Mouse (Mus musculus) gastrocnemius, postnatal 36 days (tissue): ENCODE measurements around the gene Mgat5b. TPM values are rescaled to one million over a fixed set of nuclear protein-coding genes. Genes with fewer than 3 reads are reported as not detected.

ENCODE experiments used
- DNase-seq, 2 experiments: peaks; one replicate each; pipeline ENCODE4 v3.0.0; 2022
- intact Hi-C: fragments of 180-260 bp; cut with DNase I; formaldehyde crosslinking; loops from one replicate; pipeline ENCODE4 v1.15.1; 2025
- total RNA-seq, 2 experiments: library from RNA; stranded (reverse); gene quantifications; 2 replicates each; pipeline ENCODE4 v1.2.3; 2021

Gene Mgat5b
- total RNA-seq, 2 experiments from 2014 or later = not detected

DNA sequence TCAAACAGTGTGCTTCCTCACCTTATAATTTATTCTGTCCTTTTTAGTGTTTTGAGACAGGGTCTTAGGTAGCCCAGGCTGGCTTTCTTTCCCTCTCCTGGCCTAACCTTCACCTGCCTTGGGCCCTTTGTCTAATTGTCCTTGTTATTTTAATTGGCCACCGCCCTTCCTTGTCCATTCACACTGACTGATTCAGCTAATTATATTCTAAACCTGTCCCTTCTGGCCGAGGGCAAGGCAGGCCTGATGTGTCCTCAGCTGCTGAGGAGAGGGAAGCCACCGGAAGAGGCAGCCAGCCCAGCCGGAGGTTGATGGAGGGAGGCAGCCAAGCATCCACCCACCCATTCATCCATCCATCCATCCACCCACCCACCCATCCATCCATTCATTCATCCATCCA, 52.2 kb downstream of the Mgat5b start:
- intact Hi-C loops = no loop called here

DNA sequence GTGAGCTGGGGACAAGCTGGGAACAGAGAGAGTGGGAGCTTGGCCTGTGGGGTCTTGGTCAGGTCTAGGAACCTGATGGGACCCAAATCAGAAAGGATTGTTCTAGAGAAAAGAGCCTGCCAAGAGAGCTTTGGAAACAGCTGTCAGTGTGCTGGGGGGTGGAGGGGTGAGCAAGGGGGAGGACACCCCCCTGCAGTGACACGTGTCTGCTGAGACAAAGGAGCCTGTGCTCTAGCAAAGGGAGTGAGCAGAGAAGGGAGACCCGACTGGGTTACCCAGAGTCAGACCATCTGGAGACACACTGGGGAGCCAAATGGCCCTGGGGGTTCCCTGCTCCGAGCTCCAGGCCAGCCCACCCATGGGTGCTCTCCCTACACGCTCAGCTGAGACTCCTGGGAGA, 54.2 kb downstream of the Mgat5b start:
- DNase-seq = no peak
- intact Hi-C loops = no loop called here

More for the DNA sequence above, 52.2 kb downstream of the Mgat5b start:
- no peak for DNase-seq

DNA sequence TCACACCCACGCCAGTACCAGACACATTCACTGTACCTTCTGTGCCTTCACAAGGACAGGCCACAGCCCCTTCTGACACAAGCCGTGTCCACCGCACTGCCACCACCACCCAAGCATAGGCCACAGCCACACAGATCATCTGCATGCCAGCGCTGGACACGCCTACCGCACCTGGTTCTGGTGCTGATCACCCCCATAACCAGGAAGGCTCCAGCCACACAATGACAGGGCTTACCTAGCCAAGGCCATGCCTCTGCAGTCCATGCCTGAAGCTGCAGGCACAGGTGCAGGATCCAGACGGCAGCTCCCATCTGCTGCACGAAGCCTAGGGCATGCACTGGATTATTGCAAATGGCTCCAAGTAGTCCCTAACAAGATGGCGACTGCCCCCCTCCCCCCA, 54.8 kb downstream of the Mgat5b start:
- intact Hi-C loops = no loop called here
- no peak for DNase-seq

DNA sequence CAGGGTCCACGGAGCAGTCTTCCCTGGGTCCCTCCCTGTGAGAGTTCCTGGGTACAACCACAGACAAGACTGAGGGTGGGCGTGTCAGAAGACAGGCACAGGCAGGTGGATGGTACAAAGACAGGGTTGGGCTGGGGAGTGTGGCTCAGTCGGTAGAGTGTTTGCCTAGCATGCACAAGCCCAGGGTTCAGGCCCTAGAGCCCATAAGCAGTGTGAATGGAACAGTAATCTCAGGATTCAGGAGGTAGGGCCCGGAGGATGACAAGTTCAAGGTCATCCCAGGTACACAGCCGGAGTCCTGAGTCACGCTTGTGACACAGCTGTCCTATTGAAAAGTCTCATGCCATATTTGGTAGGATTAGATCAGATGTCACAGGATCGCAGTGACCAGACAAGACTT, 55.7 kb downstream of the Mgat5b start:
- intact Hi-C loops = no loop called here
- no peak for DNase-seq

DNA sequence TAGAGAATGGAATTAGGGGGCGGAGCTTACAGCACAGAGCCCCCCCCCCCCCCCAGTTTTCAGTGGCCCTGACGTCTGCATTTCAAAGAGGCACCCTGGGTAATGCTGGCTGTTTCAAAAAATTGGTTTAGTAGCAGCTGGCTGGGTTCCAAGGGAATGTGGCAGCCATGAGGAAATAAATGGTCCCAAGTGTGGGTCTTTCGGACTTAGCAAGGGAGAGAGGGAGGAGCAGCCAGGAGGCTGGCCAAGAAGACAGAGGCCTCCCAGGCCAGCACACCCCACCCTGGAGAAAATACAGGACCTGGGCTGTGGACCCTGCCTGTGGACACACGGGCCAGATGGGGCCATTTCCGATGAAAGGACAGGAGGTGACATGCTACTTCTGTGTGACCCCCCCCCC, 61.6 kb downstream of the Mgat5b start:
- intact Hi-C loops = no loop called here
- DNase-seq = no peak

DNA sequence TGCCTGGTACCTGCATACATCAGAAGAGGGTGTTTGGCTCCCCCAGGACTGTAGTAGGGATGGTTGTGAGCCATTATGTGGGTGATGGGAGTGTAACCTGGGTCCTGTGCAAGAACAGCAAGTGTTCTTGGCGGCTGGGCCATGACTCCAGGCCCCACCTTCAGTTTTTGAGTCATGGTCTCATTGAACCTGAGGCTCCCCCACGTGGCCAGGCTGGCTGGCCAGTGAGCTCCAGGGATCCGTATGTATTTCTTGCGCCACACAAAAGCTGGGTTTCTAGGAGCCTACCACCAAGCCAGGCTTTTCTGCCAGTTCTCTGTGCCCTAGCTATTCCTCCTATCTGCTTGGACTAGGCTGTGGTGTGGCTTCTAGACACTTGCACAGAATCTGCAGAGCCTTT, 63.9 kb downstream of the Mgat5b start:
- intact Hi-C loops = no loop called here
- DNase-seq = no peak

DNA sequence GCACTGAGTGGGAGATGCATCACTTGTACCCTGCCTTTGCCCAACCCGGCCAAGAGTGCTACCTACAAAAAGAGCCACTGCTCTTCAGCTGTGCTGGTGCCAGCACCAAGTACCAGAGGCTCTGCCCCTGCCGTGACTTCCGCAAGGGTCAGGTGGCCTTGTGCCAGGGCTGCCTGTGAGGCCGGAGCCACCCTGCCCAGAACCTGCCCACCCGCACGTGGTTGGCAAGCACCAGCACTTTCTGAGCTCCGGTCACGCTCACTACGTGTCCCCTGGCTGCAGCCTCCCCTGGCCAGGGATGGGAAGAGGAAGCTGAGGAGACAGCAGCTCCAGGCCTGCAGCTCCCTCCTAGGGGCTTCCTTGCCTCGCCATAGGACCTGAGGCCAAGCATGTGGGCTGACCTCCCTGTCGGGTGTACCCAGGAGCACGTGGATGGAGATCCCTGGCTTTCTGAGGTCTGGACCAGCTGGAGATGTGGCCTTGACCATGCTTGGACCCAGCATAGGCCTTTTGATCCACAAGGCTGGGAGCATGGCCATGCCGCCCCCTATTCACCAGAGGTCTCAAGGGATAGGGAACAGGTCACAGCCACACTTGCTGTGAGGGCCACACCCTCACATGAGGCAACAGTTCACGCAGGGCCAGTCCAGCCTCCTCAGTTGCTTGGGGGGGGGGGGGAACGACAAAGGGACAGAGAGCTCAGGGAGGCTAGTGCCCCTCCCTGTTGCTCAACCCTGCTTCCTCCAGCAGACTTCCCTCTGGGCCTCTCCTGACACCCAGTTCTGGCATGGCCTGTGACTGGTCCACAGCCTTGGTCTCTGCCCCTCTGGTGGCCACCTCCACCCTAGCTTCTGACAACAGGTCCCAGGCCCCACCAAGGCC, 67.1 kb downstream of the Mgat5b start:
- intact Hi-C loops = no loop called here
- DNase-seq = peak in 1 of 2 experiments; percentile 19

DNA sequence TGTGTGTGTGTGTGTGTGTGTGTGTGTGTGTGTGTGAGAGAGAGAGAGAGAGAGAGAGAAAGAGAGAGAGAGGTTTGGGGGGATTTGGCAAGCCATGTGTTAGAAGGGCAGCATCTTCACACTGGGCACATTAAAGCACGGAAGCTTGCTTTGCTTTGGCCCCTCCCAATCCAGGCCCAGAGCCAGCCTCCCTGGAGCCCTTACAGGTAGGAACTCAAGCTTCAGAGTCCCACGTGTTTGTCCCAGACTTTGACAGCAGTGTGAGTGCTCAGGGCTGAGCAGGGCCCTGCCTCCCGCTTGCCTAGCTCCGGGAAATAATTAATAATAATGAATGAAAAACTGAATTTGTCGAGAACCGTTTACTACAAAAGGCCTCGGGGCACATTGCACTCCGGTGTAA, 69.5 kb downstream of the Mgat5b start:
- intact Hi-C loops = no loop called here

DNA sequence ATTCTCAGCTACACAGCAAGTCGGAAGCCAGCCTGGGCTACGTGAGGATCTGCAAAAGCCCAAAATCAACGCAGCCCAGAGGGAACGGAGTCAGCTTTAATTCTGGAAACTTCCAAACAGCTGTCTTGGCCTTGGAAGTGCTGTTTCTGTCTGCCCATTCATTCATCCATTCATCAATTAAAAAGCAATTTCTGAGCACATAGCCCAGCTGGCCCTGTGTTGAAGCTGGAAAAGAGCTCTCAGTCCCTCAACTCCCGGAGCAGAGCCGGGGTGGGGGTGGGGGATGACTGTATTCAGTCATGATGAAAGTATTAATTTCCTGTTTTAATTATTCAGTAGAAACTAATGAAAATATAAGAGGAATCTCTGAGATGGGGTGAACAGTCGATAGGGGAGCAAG, 71.6 kb downstream of the Mgat5b start:
- DNase-seq = no peak
- intact Hi-C loops = no loop called here

More for the DNA sequence above, 69.5 kb downstream of the Mgat5b start:
- DNase-seq = no peak

DNA sequence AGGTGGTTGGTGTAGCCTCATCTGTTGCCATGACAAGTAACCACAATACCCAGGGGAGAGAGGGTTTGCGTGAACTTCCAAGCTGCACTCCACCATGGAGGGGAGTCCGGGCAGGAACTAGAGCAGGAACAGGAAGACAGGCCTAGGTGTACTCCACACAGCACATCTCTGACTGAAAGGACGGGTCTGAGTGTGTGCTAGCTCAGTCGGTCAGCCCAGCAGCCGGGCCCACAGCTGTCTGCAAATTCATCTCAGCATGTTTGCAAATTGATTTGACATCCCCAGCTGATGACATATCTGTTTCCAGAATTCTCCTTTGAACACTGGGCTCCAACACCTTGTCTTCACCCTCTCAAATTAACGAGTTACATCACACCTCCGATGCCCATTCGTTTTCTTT, 72.7 kb downstream of the Mgat5b start:
- intact Hi-C loops = no loop called here
- no peak for DNase-seq

DNA sequence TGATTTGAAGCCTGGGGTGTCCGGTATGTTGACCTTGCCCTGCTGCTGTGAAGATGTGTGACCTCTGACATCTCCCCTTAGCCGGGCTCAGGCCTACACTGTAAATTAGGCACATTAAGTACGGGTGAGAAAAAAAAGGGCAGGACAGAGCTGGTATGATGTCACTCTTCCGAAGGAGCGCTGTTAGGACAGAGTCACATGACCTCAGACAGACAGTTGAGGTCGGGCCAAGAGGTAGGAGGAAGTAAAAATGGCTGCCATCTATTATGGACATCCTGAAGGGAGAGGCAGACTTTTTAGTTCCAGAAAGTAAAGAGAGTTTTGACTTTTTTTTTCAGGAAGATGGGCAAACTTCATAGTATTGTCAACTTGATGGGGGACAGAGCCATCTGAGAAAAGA, 73.3 kb downstream of the Mgat5b start:
- intact Hi-C loops = no loop called here
- DNase-seq = no peak

DNA sequence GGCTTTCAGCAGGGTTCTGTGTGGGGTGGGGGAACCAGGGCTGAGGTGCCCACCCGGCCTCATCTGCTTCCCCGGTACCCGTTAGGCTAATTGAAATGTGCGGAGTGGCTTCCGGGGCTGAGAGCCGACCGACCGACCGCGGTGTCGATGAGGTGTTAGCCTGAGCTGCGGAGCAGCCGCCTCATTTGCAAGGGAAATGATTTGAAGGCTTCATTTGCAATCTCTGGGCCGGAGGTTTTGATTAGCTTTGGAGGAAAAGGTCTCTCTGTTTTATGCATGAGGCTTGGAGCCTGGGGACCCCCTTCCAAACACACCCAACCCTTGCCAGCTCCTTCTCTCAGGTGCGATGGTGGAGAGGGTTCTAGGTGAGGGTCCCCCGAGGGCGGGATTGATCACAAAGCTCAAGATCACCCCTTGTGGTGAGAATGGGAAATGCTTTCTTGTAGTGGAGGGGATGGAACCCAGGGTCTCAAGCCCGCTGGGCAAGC, 75.5 kb downstream of the Mgat5b start:
- intact Hi-C loops = loop anchor here (1.0 kb wide), 1 partner anchor 76 kb away; the partner anchor contains the start of gene Mgat5b
- DNase-seq = no peak

DNA sequence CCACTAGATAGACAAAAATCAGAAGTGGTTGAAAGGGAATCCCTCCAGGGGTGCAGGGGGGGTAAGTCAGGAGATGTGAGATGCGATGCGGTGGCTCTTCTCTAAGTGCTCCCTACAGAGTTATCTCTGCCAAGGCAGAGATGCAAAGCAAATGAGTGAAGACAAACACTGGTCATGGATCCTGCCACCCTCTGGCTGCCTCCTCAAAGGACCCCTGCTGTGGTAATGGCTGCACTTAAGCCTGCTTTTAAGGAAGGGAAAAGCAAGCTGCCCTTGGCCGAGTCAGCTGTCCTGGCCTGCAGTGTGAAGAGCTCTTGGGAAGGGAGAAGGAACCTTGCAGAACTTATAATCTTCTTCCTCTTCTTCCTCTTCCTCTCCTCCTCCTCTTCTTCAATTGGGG, 78.3 kb downstream of the Mgat5b start:
- DNase-seq = no peak
- intact Hi-C loops = no loop called here

DNA sequence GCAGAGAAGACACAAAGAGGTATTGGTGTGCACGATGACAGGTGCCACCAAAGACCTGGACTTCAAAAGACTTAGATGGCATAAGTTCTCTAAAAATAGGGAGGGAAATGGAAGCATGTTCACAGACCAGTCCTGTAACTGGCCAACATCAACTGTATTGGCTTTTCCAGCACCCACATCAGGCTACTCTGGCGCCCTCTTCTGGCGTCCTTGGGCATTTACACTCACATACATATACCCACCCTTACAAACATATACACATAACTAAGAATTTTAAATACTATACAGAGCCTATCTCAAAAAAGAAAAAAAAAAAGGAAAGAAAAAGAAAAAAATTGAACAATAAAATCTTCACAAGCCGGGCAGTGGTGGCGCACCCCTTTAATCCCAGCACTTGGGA, 80.3 kb downstream of the Mgat5b start:
- no peak for DNase-seq
- intact Hi-C loops = no loop called here

DNA sequence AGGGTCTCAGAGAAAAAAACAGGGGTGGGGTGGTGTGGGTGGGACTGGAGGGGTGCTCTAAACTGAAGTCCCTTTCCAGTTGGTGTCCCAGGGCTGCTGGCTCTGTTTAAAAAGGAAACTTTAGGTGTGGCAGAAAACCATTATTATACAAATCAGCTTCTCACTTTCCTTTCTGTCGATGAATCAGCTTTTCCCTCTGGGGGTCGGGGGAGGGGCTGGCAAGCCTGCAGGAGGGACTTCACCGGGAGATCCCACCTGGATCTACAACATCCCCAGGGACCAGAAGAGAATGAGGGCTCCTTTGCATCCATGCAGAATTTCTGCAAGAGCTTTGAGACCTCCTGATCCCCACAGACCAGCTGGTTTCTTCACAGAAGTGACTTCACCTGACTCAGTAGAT, 81.6 kb downstream of the Mgat5b start:
- no peak for DNase-seq
- intact Hi-C loops = no loop called here

DNA sequence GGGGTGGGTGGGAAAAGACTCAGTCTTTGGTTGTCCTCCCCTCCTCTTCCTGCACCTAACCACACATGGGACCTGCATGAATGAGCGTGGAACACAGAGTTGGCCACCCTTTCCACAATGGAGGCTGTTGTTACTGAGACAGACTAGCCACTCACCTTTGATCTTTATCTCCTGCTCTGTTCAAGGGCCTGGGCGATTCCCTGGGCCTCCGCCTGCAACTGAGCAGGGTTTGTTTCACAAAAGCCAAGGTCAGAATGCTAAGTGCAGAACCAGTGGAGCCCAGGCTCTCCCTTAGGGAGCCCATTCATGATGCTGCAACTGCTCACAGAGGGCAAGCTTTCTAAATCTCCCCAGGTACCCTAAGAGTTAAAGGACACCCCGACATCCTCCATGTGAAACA, 83.1 kb downstream of the Mgat5b start:
- DNase-seq = no peak
- intact Hi-C loops = no loop called here

DNA sequence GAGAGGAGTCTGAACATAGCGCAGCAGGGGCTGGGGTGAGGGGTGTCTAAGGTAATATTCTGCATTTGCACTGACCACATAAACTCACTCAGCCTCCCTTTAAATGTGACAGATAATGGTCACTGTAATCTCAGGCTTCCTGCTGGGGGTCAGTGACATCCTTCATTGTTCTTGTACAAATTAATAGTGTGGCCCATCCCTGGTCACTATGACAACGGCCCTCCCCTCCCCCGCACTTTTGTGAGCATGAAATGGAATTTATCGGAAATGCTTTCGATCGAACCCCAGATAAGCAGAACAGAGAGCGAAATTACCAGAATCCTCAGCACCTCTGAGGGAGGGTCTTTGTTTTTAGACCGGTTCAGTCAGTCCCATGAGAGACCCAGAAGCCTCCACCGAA, 84.8 kb downstream of the Mgat5b start:
- DNase-seq = no peak
- intact Hi-C loops = no loop called here

DNA sequence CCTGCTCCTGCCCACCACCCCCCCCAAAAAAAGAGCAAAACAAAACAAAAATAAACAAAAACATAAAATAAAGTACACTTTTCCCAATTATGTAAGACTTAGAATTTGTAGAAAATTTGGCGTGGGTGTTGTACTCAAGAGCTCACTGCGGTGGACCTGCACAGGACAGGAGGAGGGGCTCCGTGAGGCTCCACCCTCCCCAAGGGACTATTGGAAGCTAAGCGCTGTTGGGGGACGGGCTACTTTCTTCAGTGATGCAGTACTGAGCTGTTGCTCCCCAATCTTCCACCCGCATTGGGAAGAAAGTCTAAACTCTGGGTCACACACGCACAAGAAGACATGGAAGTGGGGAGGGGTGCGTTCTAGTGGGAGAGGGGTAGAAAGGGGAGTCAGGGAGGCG, 85.6 kb downstream of the Mgat5b start:
- no peak for DNase-seq
- intact Hi-C loops = no loop called here

DNA sequence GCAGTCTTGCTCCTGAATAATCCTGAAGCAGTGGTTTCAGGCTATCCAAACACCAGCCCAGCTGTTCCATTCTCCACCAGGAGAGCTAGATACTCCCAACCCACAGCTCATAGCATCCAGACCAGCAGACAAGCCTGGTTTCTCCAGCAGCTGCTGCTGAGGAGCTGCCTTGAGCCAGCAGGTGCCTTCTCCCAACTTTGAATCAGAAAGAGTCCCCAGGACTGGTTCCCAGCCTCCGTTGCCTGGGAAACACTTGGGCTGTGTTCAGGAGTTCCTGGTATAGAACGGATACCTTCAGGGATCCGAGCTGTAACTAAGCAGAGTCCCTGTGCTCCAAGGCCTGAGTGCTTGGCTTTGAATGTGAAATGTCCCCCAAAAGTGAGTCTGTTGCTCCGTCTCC, 98.8 kb downstream of the Mgat5b start:
- DNase-seq = no peak
- intact Hi-C loops = no loop called here

DNA sequence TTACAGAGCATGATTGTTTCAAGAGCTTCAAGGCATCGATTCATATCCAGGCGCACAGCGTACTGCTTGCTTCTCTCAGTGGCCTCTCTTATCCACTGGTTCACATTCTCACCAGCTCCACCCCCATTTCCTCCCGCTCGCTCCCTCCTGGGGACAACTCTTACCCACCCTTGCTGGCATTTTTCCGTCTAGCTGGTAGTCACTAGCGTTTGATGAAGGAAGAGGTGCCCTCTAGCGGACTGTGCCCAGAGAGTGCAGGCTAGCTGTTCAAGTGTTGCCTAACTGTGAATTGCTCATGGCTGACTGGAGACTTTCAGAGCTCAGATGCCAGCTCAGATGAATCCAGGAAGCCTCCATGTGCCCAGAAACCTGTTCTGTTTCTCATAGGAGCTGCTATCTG, 99.7 kb downstream of the Mgat5b start:
- peak; percentile 33 to 54 for DNase-seq
- intact Hi-C loops = loop anchor here (2.0 kb wide), 1 partner anchor 100 kb away; the partner anchor contains the start of gene Mgat5b

DNA sequence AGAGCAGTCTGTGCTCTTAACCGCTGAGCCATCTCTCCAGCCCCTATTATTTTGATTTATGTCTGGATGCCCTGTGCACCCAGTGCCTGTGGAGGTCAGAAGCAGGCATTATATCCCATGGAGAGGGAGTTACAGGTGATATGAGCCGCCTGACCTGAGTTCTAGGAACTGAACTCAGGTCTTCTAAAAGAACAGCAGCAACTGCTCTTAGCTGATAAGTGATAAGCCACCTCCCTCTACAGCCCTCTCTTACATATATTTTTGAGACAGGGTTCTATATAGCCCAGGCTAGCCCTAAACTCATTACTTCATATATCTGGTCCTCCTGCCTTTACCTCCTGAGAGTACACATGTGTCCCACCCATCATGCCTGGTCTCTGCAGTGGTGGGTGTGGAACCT, 102.4 kb downstream of the Mgat5b start:
- intact Hi-C loops = no loop called here
- no peak for DNase-seq

DNA sequence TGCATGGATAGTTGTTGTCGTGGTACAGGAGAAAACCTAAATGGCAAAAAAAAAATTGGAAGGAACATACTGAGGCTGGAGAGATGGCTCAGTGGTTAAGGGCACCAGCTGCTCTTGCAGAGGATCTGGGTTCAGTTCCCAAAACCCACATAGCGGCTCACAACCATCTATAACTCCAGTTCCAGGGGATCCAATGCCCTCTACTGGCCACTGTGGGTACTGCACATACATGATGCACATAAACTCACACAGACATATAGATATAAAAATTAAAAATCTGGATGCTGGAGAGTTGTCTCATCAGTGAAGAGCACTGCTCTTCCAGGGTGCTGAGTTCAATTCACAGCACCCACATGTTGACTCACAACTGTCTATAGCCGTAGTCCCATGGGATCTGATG, 104.9 kb downstream of the Mgat5b start:
- no peak for DNase-seq
- intact Hi-C loops = no loop called here
